Mouse (Mus musculus): ENCODE measurements around the gene Tspan4. TPM values are rescaled to one million over a fixed set of nuclear protein-coding genes. Genes with fewer than 3 reads are reported as not detected.
A peak's percentile ranks its signal among the peaks of the same experiment; 100 is the strongest.

The Tspan4 gene
- polyA plus RNA-seq, 1 experiment: 95.5 TPM

DNA sequence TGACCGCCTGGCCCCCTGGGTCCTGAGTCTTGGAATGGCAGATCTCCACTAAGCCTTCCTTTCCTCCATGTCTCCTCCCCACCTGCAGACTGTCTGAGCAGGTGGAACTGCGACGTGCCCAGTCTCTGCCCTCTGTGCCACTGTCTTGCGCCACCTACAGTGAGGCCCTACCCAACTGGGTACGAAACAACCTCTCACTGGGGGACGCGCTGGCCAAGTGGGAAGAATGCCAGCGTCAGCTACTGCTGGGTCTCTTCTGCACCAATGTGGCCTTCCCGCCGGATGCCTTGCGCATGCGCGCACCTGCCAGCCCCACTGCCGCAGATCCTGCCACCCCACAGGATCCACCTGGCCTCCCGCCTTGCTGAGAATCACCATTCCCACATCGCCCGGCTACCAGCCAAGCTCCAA, 15.7 kb upstream of the Tspan4 start:
- Histone ChIP-seq H3K4me2 (ENCODE audit: low read depth) (no peak overlapping the region), H3ac (ENCODE audit: control insufficient read depth, insufficient read length) (no peak overlapping the region), H3K4me3 (no peak overlapping the region), H3K36me3 (ENCODE audit: control insufficient read depth, insufficient read depth) (no peaks in the 10 kb centered on the region), H3K79me2 (ENCODE audit: control insufficient read depth, insufficient read depth) (no peaks in the 10 kb centered on the region), H3K27me3 (ENCODE audit: control insufficient read depth, insufficient read depth, insufficient read length) (no peaks in the 10 kb centered on the region)
- TF ChIP-seq SRF (IDR thresholded peaks at IDR 0.05; ENCODE audit: control insufficient read depth, insufficient read length, low read depth): no peak
- TF ChIP-seq REST (IDR thresholded peaks at IDR 0.05; ENCODE audit: insufficient read depth, insufficient read length): no peak
- TF ChIP-seq POLR2A (IDR thresholded peaks at IDR 0.05; ENCODE audit: insufficient read length, low read depth): peak; percentile 16
- TF ChIP-seq TCF12 (IDR thresholded peaks at IDR 0.05; ENCODE audit: insufficient read depth, poor library complexity, severe bottlenecking): no peak

DNA sequence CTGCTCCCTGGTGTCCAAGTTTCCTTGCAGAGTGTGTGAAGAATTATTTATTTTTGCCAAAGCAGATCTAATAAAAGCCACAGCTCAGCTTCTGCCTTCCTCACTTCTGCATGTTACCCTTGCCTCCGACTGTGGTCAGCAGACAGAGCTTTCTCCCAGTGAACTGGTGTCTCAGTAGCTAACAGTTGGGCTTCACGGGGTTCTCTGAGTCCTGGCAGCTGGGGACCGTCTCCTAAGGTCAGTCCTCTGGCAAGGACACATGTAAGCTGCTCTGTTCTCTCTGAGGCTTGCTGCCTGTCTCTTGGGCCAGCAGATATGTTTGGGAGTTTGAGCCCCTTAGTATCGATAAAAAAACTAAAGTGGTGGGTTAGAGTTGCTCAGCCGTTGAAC, 15.0 kb upstream of the Tspan4 start:
- Histone ChIP-seq H3K79me2 (ENCODE audit: control insufficient read depth, insufficient read depth) (no peaks in the 10 kb centered on the region), H3ac (ENCODE audit: control insufficient read depth, insufficient read length) (no peak overlapping the region), H3K4me2 (ENCODE audit: low read depth) (no peak overlapping the region), H3K4me3 (no peak overlapping the region), H3K36me3 (ENCODE audit: control insufficient read depth, insufficient read depth) (no peaks in the 10 kb centered on the region), H3K27me3 (ENCODE audit: control insufficient read depth, insufficient read depth, insufficient read length) (no peaks in the 10 kb centered on the region)
- TF ChIP-seq E2F4 (IDR thresholded peaks at IDR 0.05; ENCODE audit: insufficient read depth): no peak
- TF ChIP-seq MYOG (IDR thresholded peaks at IDR 0.05; ENCODE audit: control insufficient read depth in 1 of 3, insufficient read depth in 1 of 3, insufficient read length in 2 of 3, low read depth in 2 of 3): no peak
- TF ChIP-seq MAX (IDR thresholded peaks at IDR 0.05; ENCODE audit: low read depth): no peak
- TF ChIP-seq CEBPB (IDR thresholded peaks at IDR 0.05; ENCODE audit: insufficient read depth, poor library complexity, severe bottlenecking): no peak
- no peak for TF ChIP-seq TCF12 (IDR thresholded peaks at IDR 0.05; ENCODE audit: insufficient read depth, poor library complexity, severe bottlenecking)
- no peak for TF ChIP-seq TCF3 (IDR thresholded peaks at IDR 0.05; ENCODE audit: insufficient read length, low read depth)
- no peak for TF ChIP-seq REST (IDR thresholded peaks at IDR 0.05; ENCODE audit: insufficient read depth, insufficient read length)
- no peak for TF ChIP-seq POLR2A (IDR thresholded peaks at IDR 0.05; ENCODE audit: insufficient read length, low read depth)
- no peak for TF ChIP-seq SRF (IDR thresholded peaks at IDR 0.05; ENCODE audit: control insufficient read depth, insufficient read length, low read depth)
- no peak for TF ChIP-seq USF1 (IDR thresholded peaks at IDR 0.05; ENCODE audit: low read depth)

DNA sequence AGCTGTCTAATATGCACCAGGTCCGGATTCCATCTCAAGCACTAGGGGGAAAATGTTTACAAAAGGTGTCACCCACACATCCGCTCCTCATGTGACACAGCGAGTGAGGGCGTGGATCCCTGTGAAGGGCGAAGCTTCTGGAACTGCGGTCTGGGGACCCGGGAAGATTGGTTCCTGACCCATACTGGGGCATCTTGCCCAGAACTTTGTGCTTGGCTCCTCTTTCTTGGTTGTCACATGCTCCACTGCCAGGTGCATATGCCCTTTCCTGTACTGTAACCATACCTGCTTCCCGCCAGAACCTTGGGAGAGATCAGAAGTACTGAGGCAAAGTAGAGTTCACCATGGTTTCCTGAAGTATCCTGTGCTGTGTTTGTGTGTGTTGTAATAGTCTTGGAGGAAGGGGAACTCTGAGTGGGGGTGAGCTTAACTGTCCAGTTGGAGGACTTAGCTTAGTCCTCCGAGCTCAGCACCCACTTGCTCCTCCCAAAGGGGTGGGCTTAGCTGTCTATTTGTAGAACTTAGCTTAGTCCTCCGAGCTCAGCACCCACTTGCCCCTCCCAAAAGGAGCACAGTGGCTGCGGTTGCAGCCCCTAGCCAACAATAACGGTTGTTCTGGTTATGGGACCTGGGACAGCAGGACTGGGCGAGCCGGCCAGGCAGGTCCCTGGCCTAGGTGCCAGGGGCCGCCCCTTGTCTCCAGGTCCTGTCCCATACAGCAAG, 14.5 kb upstream of the Tspan4 start, which contains the start of gene Cracr2b:
TSS of gene Cracr2b (plus strand) at position 704 of the 723 bp plus-strand sequence.
- Histone ChIP-seq H3ac (ENCODE audit: control insufficient read depth, insufficient read length) (no peak within 1 kb of the TSS), H3K79me2 (ENCODE audit: control insufficient read depth, insufficient read depth) (no peaks in the 10 kb centered on the region), H3K4me3 (no peak within 1 kb of the TSS), H3K27me3 (ENCODE audit: control insufficient read depth, insufficient read depth, insufficient read length) (no peaks in the 10 kb centered on the region), H3K36me3 (ENCODE audit: control insufficient read depth, insufficient read depth) (no peaks in the 10 kb centered on the region), H3K4me2 (ENCODE audit: low read depth) (peak within 1 kb of the TSS; percentile 12)
- TF ChIP-seq USF1 (IDR thresholded peaks at IDR 0.05; ENCODE audit: low read depth) (no peak), CEBPB (IDR thresholded peaks at IDR 0.05; ENCODE audit: insufficient read depth, poor library complexity, severe bottlenecking) (no peak), TCF3 (IDR thresholded peaks at IDR 0.05; ENCODE audit: insufficient read length, low read depth) (no peak), MAX (IDR thresholded peaks at IDR 0.05; ENCODE audit: low read depth) (no peak), POLR2AphosphoS2 (IDR thresholded peaks at IDR 0.05; ENCODE audit: insufficient read length, low read depth) (no peak), POLR2A (IDR thresholded peaks at IDR 0.05; ENCODE audit: insufficient read length, low read depth) (no peak), SRF (IDR thresholded peaks at IDR 0.05; ENCODE audit: control insufficient read depth, insufficient read length, low read depth) (no peak), MYOD1 (IDR thresholded peaks at IDR 0.05; ENCODE audit: control insufficient read depth in 1 of 3, insufficient read length in 2 of 3, low read depth in 2 of 3) (no peak), MYOG (IDR thresholded peaks at IDR 0.05; ENCODE audit: control insufficient read depth in 1 of 3, insufficient read depth in 1 of 3, insufficient read length in 2 of 3, low read depth in 2 of 3) (no peak), REST (IDR thresholded peaks at IDR 0.05; ENCODE audit: insufficient read depth, insufficient read length) (no peak), TCF12 (IDR thresholded peaks at IDR 0.05; ENCODE audit: insufficient read depth, poor library complexity, severe bottlenecking) (no peak), E2F4 (IDR thresholded peaks at IDR 0.05; ENCODE audit: insufficient read depth) (no peak)

DNA sequence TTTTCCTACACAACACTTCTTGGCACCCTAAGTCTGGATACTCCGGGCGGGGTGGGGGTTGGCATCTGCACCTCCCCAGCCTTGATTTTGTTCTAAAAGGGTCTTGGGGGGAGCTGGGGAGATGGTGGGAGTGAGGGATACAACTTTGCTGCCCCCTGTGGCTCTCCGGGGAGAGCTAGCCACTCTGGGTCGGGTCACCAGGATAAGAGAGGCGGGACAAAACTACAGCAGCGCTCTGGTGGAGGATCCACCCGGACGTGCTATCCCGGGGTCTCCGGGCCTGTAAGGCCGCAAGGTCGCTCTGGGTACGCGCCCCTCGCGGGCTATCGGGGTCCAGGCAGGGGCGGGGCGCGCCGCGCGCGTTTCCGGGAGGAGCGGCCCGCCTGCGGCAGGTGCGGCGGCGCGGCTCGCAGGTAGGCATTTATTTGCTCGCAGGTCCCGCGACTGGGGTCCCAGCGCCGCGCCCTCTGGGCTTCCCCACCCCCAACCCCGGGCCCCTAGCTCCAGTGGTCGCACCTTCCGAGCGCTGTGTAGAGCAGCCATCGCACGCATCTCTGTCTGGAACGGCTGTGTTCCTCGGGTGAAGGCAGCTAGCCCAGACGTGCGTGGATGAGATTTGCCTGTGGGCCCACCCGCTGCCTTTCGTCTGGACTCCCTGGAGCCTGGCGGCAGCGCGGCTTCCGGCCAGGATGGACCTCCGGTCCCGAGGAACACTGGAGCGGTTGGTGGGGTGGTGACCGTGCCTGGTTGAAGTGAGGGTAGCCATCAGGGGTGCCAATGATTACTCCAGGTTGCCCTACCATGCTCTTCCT, 13.3 kb upstream of the Tspan4 start:
- Histone ChIP-seq H3K4me3 (no peak overlapping the region), H3K27me3 (ENCODE audit: control insufficient read depth, insufficient read depth, insufficient read length) (no peaks in the 10 kb centered on the region), H3K79me2 (ENCODE audit: control insufficient read depth, insufficient read depth) (no peaks in the 10 kb centered on the region), H3K36me3 (ENCODE audit: control insufficient read depth, insufficient read depth) (no peaks in the 10 kb centered on the region), H3ac (ENCODE audit: control insufficient read depth, insufficient read length) (no peak overlapping the region), H3K4me2 (ENCODE audit: low read depth) (peak overlapping the region; percentile 12)
- TF ChIP-seq CEBPB (IDR thresholded peaks at IDR 0.05; ENCODE audit: insufficient read depth, poor library complexity, severe bottlenecking) (no peak), MYOG (IDR thresholded peaks at IDR 0.05; ENCODE audit: control insufficient read depth in 1 of 3, insufficient read depth in 1 of 3, insufficient read length in 2 of 3, low read depth in 2 of 3) (no peak), POLR2AphosphoS2 (IDR thresholded peaks at IDR 0.05; ENCODE audit: insufficient read length, low read depth) (peak; percentile 24), MAX (IDR thresholded peaks at IDR 0.05; ENCODE audit: low read depth) (no peak), REST (IDR thresholded peaks at IDR 0.05; ENCODE audit: insufficient read depth, insufficient read length) (no peak)

All from myocyte (in vitro differentiated cells).